Mouse (Mus musculus) intestine, postnatal 0 days (tissue): ENCODE measurements around the gene Tsx. TPM values are rescaled to one million over a fixed set of nuclear protein-coding genes. Genes with fewer than 3 reads are reported as not detected.

Experiments used
- ATAC-seq: fragments of 200-750 bp; cut with Nextera tagmentation; 2 replicates; pipeline ENCODE4 v1.8.0; 2017; ENCODE audit warnings: mild to moderate bottlenecking, moderate TSS enrichment, moderate library complexity
- H3K27ac ChIP-seq: fragments of 300-500 bp; sonication (generic); 2 replicates; pipeline ENCODE4 v1.5.1; 2014; ENCODE audit warnings: mild to moderate bottlenecking, low read depth, low read length, moderate library complexity
- H3K27me3 ChIP-seq: fragments of 300-500 bp; sonication (generic); replicated peaks from 2 replicates; pipeline ENCODE4 v1.6.1; 2014; ENCODE audit warnings: low read length, mixed read lengths; ENCODE audit not compliant: control insufficient read depth, insufficient read depth
- H3K36me3 ChIP-seq: fragments of 300-500 bp; sonication (generic); 2 replicates; pipeline ENCODE4 v1.6.1; 2014; ENCODE audit warnings: mild to moderate bottlenecking, moderate library complexity; ENCODE audit not compliant: control insufficient read depth, insufficient read depth
- H3K4me1 ChIP-seq: fragments of 300-500 bp; sonication (generic); replicated peaks from 2 replicates; pipeline ENCODE4 v1.6.1; 2014; ENCODE audit warnings: antibody characterized with exemption, low read length, mixed read lengths; ENCODE audit not compliant: control insufficient read depth, insufficient read depth
- H3K4me2 ChIP-seq: fragments of 300-500 bp; sonication (generic); replicated peaks from 2 replicates; pipeline ENCODE4 v1.6.1; 2014; ENCODE audit warnings: low read depth, mild to moderate bottlenecking, moderate library complexity
- H3K4me3 ChIP-seq: fragments of 300-500 bp; sonication (generic); 2 replicates; pipeline ENCODE4 v1.5.1; 2014; ENCODE audit warnings: low read depth, low read length
- H3K9ac ChIP-seq: fragments of 300-500 bp; sonication (generic); 2 replicates; pipeline ENCODE4 v1.6.1; 2014; ENCODE audit warnings: mild to moderate bottlenecking, low read depth, low read length
- H3K9me3 ChIP-seq: fragments of 300-500 bp; sonication (generic); 2 replicates; pipeline ENCODE4 v1.6.1; 2016; ENCODE audit warnings: mixed run types; ENCODE audit not compliant: control insufficient read depth
- CTCF ChIP-seq: sonication (generic); IDR thresholded peaks from 2 replicates; pipeline ENCODE4 v1.5.1; 2016; ENCODE audit warnings: low read depth, mild to moderate bottlenecking, control low read depth, antibody characterized with exemption, moderate library complexity
- WGBS: fragments of 180-500 bp; shearing (Covaris S2); extraction: QIAGEN DNeasy Blood & Tissue Kit; methylation state at CpG from one replicate; pipeline ENCODE4 v1.1.7; 2014; 5-methylcytosine and 5-hydroxymethylcytosine counted together
- polyA plus RNA-seq: library from polyadenylated mRNA; unstranded; fragments of >200 nt; fragmentation: Nextera tagmentation; extraction: Ambion mirVana; gene quantifications from 2 replicates; pipeline ENCODE4 v1.2.1, GENCODE M21; 2015

The Tsx gene
- 0.25 and 0.58 TPM in 2 replicates for polyA plus RNA-seq

DNA sequence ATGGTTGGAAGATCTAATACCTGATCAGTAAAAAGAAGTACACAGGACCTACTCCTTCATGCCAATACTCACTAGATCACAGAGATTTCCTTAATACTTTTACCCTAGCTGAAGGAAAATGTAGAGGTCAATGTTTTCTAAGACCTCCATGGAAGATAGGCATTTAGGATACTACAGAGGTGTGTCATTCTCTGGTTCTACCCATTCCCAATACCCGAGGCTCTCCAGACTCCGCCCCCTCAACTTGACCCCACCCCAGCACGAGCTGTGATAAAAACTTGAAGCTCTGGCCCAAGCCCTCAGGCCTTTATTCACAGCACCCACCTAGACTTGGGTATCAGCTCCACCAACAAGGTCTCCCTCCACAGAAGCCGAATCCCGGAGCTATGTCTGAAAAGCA is at the start of gene Tsx:
Gene Tsx (plus strand): TSS at position 301 of the 400 bp plus-strand sequence.
- 73% methylated on average over 5 of the region's 5 CpGs for WGBS
- H3K4me2 ChIP-seq: no peak within 1 kb of the TSS

DNA sequence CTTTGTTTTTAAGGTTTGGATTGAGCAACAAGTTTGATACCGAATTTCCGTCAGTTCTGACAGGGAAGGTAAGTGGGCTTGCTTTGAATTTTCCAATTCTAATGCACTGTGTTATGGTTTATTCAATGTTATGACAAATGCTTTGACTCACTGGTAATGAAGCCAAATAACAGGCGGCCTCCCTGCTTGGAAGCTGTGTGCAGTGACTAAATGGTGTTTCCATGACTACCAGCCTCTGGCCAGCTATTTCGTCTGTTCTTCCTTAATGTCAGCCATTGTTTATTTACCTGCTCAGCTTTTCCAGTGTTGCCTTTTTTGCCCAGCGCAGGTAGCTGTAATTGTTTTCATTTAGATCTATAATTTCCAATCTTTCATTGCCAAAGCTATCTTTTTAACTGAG is 48.1 kb upstream of the Tsx start:
- Histone ChIP-seq H3K9ac (no peak overlapping the region), H3K9me3 (no peaks in the 10 kb centered on the region), H3K4me2 (no peak overlapping the region), H3K27me3 (no peaks in the 10 kb centered on the region), H3K4me3 (no peak overlapping the region), H3K36me3 (no peaks in the 10 kb centered on the region), H3K27ac (no peak overlapping the region), H3K4me1 (no peaks in the 10 kb centered on the region)
- 50% methylated on average over 5 of the region's 5 CpGs for WGBS
- no peak for ATAC-seq
- no peak for TF ChIP-seq CTCF

More for the DNA sequence above, at the start of gene Tsx:
- no peak within 1 kb of the TSS for H3K4me3 ChIP-seq
- no peaks in the 10 kb centered on the region for H3K36me3 ChIP-seq
- H3K27ac ChIP-seq: no peak within 1 kb of the TSS
- no peak for TF ChIP-seq CTCF
- H3K4me1 ChIP-seq: no peaks in the 10 kb centered on the region
- no peak within 1 kb of the TSS for H3K9ac ChIP-seq
- no peak for ATAC-seq
- no peaks in the 10 kb centered on the region; the same call in 1 of the 2 replicates for H3K27me3 ChIP-seq
- H3K9me3 ChIP-seq: no peaks in the 10 kb centered on the region

DNA sequence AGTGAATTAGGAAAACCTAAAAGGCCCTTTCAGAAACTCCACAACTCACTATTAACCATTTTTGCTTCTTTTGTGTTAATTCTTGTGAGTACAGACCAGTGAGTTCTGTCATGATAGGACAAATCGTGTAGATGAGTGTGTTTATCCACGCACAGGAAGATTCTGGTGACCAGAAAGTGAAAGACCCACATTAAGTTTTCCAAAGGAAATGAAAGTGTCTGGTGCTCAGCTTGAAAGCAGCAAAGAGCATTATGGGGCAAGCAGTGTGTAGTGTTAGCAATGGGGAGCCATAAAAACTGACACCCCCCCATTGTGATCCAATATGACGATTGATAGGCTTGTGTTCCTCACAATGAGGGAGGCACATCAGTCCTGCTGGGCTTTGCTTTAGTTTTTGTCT is 45.6 kb upstream of the Tsx start:
- WGBS: 76% methylated on average over 3 of the region's 3 CpGs
- ATAC-seq: no peak
- no peaks in the 10 kb centered on the region for H3K36me3 ChIP-seq

DNA sequence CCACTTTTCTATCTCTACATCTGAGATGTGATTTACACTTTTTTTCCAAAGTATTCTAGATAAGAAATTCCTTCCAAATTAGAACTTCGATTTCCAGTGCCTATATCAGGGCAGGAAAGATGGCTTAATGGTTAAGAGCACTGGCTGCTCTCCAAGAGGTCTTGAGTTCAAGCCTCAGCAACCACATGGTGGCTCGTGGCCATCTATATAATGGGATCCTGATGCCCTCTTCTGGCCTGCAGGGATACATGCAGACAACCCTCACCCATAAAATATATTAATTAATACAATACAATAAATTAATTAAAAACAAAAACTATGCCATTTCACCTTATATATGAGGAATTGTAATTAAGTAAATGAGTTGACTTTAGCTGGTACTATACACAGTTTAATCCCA is 43.0 kb upstream of the Tsx start:
- TF ChIP-seq CTCF: peak; percentile 54; the same call in 1 of the 2 replicates
- ATAC-seq: no peak
- Histone ChIP-seq H3K36me3 (no peaks in the 10 kb centered on the region), H3K4me1 (no peaks in the 10 kb centered on the region), H3K4me2 (no peak overlapping the region), H3K27ac (no peak overlapping the region), H3K9ac (no peak overlapping the region), H3K9me3 (no peaks in the 10 kb centered on the region), H3K4me3 (no peak overlapping the region), H3K27me3 (no peaks in the 10 kb centered on the region)
- WGBS: 62% methylated on average over 2 of the region's 2 CpGs

More for the DNA sequence above, 45.6 kb upstream of the Tsx start:
- TF ChIP-seq CTCF: no peak
- Histone ChIP-seq H3K4me1 (no peaks in the 10 kb centered on the region), H3K4me2 (no peak overlapping the region), H3K27ac (no peak overlapping the region), H3K9me3 (no peaks in the 10 kb centered on the region), H3K27me3 (no peaks in the 10 kb centered on the region), H3K9ac (no peak overlapping the region), H3K4me3 (no peak overlapping the region)

DNA sequence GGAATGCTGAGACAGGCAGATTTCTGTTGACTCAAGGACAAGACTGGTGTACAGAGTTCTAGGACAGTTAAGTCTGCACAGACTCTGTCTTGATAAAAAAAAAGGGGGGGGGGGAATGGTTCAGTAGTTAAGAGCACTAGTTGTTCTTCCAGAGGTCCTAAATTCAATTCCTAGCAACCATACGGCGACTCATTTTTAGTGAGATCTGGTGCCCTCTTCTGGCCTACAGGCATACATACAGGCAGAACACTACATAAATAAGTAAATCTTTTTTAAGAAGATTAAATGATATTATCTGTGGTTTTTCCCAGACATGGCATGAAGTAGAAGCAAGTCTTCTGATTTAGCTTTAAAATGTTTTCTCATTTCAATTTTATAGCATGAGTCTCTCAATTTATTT is 42.6 kb upstream of the Tsx start:
- Histone ChIP-seq H3K9me3 (no peaks in the 10 kb centered on the region), H3K4me2 (no peak overlapping the region), H3K27ac (no peak overlapping the region), H3K4me1 (no peaks in the 10 kb centered on the region), H3K9ac (no peak overlapping the region), H3K4me3 (no peak overlapping the region), H3K27me3 (no peaks in the 10 kb centered on the region), H3K36me3 (no peaks in the 10 kb centered on the region)
- TF ChIP-seq CTCF: peak; percentile 64
- ATAC-seq: 0 out of 2 replicates have a peak, but pooled peaks have one; percentile 41
- WGBS: 32% methylated on average over 2 of the region's 2 CpGs

DNA sequence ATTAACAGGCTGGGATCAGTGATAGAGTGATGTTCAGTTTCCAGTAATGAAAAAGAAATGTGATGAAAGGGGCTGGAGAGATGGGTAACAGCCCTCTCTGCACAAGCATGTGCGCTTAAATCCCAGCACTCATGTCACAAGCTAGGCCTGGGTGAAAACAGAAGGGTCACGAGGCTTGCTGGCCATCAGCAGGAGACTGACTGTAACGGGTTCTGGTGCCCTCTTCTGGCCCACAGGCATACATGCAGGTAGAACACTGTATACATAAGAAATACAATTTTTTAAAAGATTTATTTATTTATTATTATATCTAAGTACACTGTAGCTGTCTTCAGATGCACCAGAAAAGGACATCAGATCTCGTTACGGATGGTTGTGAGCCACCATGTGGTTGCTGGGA is 40.0 kb upstream of the Tsx start:
- Histone ChIP-seq H3K4me1 (no peaks in the 10 kb centered on the region), H3K36me3 (no peaks in the 10 kb centered on the region), H3K27ac (no peak overlapping the region), H3K27me3 (no peaks in the 10 kb centered on the region), H3K4me3 (no peak overlapping the region), H3K9ac (no peak overlapping the region), H3K9me3 (no peaks in the 10 kb centered on the region), H3K4me2 (no peak overlapping the region)
- TF ChIP-seq CTCF: peak; percentile 60
- 66% methylated on average over 5 of the region's 5 CpGs for WGBS
- no peak for ATAC-seq

DNA sequence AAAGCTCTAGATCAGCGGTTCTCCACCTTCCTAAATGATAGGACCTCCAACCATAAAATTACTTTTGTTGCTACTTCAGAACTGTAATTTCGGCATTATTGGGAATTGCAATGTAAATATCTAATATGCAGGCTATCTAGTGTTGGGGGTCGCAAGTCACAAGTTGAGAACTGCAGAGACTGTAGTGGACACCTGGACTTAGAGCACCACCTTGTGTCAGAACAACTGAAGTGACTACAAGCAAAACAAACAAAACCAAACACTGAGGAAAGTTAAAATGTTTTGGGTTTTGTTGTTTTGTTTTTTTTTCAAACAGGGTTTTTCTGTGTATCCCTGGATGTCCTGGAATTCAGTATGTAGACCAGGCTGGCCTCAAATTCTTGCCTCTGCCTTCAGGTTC is 29.7 kb upstream of the Tsx start:
- WGBS: 77% methylated on average over 3 of the region's 3 CpGs
- Histone ChIP-seq H3K4me3 (no peak overlapping the region), H3K9me3 (no peaks in the 10 kb centered on the region), H3K4me2 (no peak overlapping the region), H3K27ac (no peak overlapping the region), H3K27me3 (no peaks in the 10 kb centered on the region), H3K36me3 (no peaks in the 10 kb centered on the region), H3K4me1 (no peaks in the 10 kb centered on the region), H3K9ac (no peak overlapping the region)
- peak; percentile 53 for TF ChIP-seq CTCF
- no peak for ATAC-seq
